Mouse (Mus musculus) T-helper 1 cell (primary cell): ENCODE results near the gene Atxn3.
"Not testable (repeated sequence)": the region's sequence is repeated elsewhere in the genome, so short reads cannot be mapped to it uniquely, and the experiment has no call there.

Experiments
- in situ Hi-C: fragments of 300-600 bp; cut with MboI, MseI; formaldehyde crosslinking; loops from one replicate; pipeline ENCODE4 v1.15.1; 2025; ENCODE audit warnings: high pct_unique_total_duplicates

Gene Atxn3

GRCm38 (mm10) chr12:101958960-101959780 lies 1.1 kb upstream of the Atxn3 start:
- in situ Hi-C loops: not testable (repeated sequence)

- in situ Hi-C loops: no loop called here
These were observed 510 bp upstream of the Atxn3 start for GRCm38 (mm10) chr12:101958556-101958955.

- in situ Hi-C loops: no loop called here
These were observed 736 bp downstream of the Atxn3 start for GRCm38 (mm10) chr12:101957079-101957941.

- in situ Hi-C loops: not testable (repeated sequence)
These were observed 2.2 kb downstream of the Atxn3 start for GRCm38 (mm10) chr12:101955821-101956220.

- in situ Hi-C loops: no loop called here
These were observed 9.2 kb downstream of the Atxn3 start for GRCm38 (mm10) chr12:101948801-101949200.

- in situ Hi-C loops: no loop called here
These were observed 10.1 kb downstream of the Atxn3 start for GRCm38 (mm10) chr12:101947986-101948385.

GRCm38 (mm10) chr12:101937572-101937971 lies 20.5 kb downstream of the Atxn3 start:
- in situ Hi-C loops: no loop called here

- in situ Hi-C loops: no loop called here
These were observed 22.8 kb downstream of the Atxn3 start for GRCm38 (mm10) chr12:101935223-101935622.

GRCm38 (mm10) chr12:101928423-101928822 lies 29.6 kb downstream of the Atxn3 start:
- in situ Hi-C loops: no loop called here

GRCm38 (mm10) chr12:101922313-101922712 lies 35.7 kb downstream of the Atxn3 start:
- in situ Hi-C loops: no loop called here

- in situ Hi-C loops: no loop called here
These were observed 38.2 kb downstream of the Atxn3 start for GRCm38 (mm10) chr12:101919847-101920246.

- in situ Hi-C loops: no loop called here
These were observed 40.9 kb downstream of the Atxn3 start for GRCm38 (mm10) chr12:101917165-101917564.

- in situ Hi-C loops: no loop called here
These were observed 45.2 kb downstream of the Atxn3 start, which contains the start of gene Trip11 for GRCm38 (mm10) chr12:101912626-101913490. TSS of gene Trip11 (minus strand) at chr12:101913267.

- in situ Hi-C loops: no loop called here
These were observed 46.7 kb downstream of the Atxn3 start for GRCm38 (mm10) chr12:101911346-101911745.

GRCm38 (mm10) chr12:101910360-101910759 lies 47.7 kb downstream of the Atxn3 start:
- in situ Hi-C loops: no loop called here

- in situ Hi-C loops: no loop called here
These were observed 52.2 kb downstream of the Atxn3 start for GRCm38 (mm10) chr12:101905817-101906216.

- in situ Hi-C loops: no loop called here
These were observed 53.1 kb downstream of the Atxn3 start for GRCm38 (mm10) chr12:101904906-101905305.

- in situ Hi-C loops: no loop called here
These were observed 53.9 kb downstream of the Atxn3 start for GRCm38 (mm10) chr12:101904170-101904569.

GRCm38 (mm10) chr12:101899671-101900245 lies 58.3 kb downstream of the Atxn3 start:
- in situ Hi-C loops: no loop called here

- in situ Hi-C loops: no loop called here
These were observed 59.1 kb downstream of the Atxn3 start for GRCm38 (mm10) chr12:101898966-101899365.

GRCm38 (mm10) chr12:101897113-101897512 lies 60.9 kb downstream of the Atxn3 start:
- in situ Hi-C loops: no loop called here
